ENCODE assay signal across 8 mouse cellular contexts in the genomic region with DNA sequence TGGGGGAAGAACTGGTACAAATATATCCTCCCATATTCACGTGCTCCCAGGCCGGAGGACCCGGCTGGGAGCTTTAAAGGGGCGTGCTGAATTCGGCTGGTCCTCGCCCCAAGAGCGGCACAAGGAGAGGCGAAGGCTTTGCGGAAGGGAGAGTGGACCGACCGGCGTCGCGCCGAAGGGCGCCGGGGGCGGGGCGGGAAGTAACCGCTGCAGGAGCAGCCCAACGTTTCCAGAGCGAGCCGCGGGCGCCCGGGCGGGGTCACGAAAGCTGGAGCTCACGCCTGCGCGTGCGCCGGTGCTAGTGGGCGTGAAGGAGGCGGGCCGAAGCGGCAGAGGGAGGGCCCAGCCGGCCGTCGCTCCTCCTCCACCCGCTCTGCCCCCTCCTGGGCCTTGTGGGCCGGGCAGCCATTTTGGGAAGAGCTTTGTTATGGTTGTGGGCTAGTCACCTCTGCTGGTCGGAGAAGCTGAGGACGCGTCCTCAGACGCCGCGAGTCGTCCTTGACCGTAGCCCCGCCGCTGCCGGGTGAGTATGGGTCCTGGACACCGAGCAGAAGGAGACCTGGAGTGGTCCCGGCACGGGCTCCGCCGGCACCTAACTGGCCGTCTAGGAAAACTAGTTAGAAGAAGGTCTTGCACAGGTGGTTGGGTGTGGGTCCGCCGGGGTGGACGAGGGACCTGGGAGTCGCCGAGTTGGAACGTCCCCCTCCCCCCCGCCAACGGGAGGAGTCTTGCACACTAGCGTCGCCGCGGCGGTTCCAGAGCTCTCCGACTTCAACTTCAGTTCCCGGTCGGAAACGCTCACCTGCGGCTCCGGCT. TPM values are rescaled to one million over a fixed set of nuclear protein-coding genes. Genes with fewer than 3 reads are reported as not detected.
DNase-seq lines count a peak whose midpoint lies in the region; ATAC-seq lines count a peak whose summit lies in the region.

A gene (plus strand): TSS at position 353 of the 816 bp plus-strand sequence.

- ATAC-seq in inflammation-experienced regulatory T-cells, adult 6 months, result peak; percentile 77
- ATAC-seq in megakaryocyte-erythroid progenitor cell, adult 5-6 weeks (replicated peaks; ENCODE audit: low FRiP score, low TSS enrichment, poor library complexity, severe bottlenecking), result peak; percentile 89

- intact Hi-C loops in gastrocnemius, postnatal 14 days (cut with DNase I; ENCODE audit: low total_unique reads), result no loop called here
- intact Hi-C loops in left cerebral cortex, postnatal 10 days (cut with DNase I), result no loop called here

- DNase-seq in adipocyte (ENCODE audit: low spot score), result peak; percentile 95
- DNase-seq in embryo, embryonic 10 days (ENCODE audit: low spot score), result peak; percentile 98
- peak; percentile 98 for DNase-seq in gastrocnemius, postnatal 14 days
- DNase-seq in left cerebral cortex, postnatal 10 days (ENCODE audit: extremely low spot score in 1 of 2, low spot score in 2 of 2), result peak; percentile 96 to 98
- peak; percentile 99 for DNase-seq in right cerebral cortex, postnatal 25 days
- peak; percentile 97 to 98 for DNase-seq in urinary bladder, postnatal 4 days (ENCODE audit: low spot score in 2 of 2)

RNA-seq across cellular contexts. Expression of the gene that starts here (rescaled TPM):
- total RNA-seq in gastrocnemius, postnatal 14 days (2021), result 10 to 100 TPM; 26.3 to 30.8 TPM
- polyA plus RNA-seq in inflammation-experienced regulatory T-cells, adult 6 months (2017; shearing (Covaris generic)), result 100 to 1,000 TPM in 1 of 3 experiments, 10 to 100 TPM in 2; 94.8 to 100 (median 95.0) TPM
- 10 to 100 TPM; 25.3 to 28.0 TPM for total RNA-seq in left cerebral cortex, postnatal 10 days (2021)
- total RNA-seq in megakaryocyte-erythroid progenitor cell, adult 5-6 weeks (2014; fragmentation: Nextera tagmentation), result 75.6 and 95.2 TPM in 2 replicates
- 136 and 168 TPM in 2 replicates for total RNA-seq in megakaryocyte-erythroid progenitor cell, adult 5-6 weeks (2017)

Comparison
In these comparisons a context has a peak if more than half of its experiments do, and no peak if none do; other contexts are left out.
1. Peak in every context shown above with its lines: DNase-seq and ATAC-seq.